Mouse (Mus musculus) splenic B cell, adult 2 months (primary cell): ENCODE results near the gene Bysl.
"Not testable (repeated sequence)": the region's sequence is repeated elsewhere in the genome, so short reads cannot be mapped to it uniquely, and the experiment has no call there.

ENCODE experiments used
- DNase-seq: peaks from one replicate; pipeline ENCODE4 v3.0.0-alpha.2; 2011; ENCODE audit warnings: low read depth, low spot score
- H3K27me3 ChIP-seq: 2 replicates; pipeline ENCODE4 v1.6.1; 2012; ENCODE audit warnings: mild to moderate bottlenecking, low read length, moderate library complexity, mixed read lengths; ENCODE audit not compliant: control insufficient read depth, poor library complexity, insufficient read depth, severe bottlenecking
- H3K36me3 ChIP-seq: 2 replicates; pipeline ENCODE4 v1.6.1; 2012; ENCODE audit warnings: mild to moderate bottlenecking, low read length, moderate library complexity, mixed read lengths; ENCODE audit not compliant: control insufficient read depth, poor library complexity, insufficient read depth, severe bottlenecking

The Bysl gene

GRCm38 (mm10) chr17:47610849-47611660 is at the start of gene Bysl, which contains the start of the genes Med20 and Gm20517:
Bysl (minus strand) TSS chr17:47611492.
Med20 (plus strand) TSS chr17:47611582.
Gm20517 (plus strand) TSS chr17:47611589.
- H3K27me3 ChIP-seq = no peaks in the 10 kb centered on the region
- peaks cover 6% of the 10 kb centered on the region for H3K36me3 ChIP-seq
- DNase-seq = peak; percentile 98

DNA sequence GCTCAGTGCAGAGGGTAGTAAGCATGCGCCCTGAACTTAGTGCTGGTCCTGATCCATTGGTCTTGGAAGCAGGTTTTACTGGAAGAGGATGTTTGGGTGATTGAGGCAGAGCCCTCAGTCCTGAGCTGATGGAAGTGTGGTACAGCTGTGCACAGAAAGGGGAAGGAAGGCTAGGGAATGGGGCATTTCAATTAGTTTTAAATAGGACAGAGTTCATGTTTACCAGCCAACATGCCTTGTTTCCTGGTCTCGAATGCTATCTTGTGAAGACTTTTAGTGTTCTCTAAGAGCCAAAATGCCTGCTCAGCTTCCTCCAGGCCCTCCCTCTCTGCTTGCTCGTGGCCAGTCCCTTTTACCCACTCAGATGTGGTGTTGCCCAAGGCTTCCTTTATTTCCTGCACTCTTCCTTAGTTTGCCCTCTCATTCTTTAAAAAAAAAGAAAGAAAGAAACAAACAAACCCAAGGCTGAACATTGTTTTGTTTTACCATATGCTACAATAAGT is 47.5 kb upstream of the Bysl start:
- DNase-seq = no peak
- H3K36me3 ChIP-seq = no peaks in the 10 kb centered on the region
- H3K27me3 ChIP-seq = no peaks in the 10 kb centered on the region

DNA sequence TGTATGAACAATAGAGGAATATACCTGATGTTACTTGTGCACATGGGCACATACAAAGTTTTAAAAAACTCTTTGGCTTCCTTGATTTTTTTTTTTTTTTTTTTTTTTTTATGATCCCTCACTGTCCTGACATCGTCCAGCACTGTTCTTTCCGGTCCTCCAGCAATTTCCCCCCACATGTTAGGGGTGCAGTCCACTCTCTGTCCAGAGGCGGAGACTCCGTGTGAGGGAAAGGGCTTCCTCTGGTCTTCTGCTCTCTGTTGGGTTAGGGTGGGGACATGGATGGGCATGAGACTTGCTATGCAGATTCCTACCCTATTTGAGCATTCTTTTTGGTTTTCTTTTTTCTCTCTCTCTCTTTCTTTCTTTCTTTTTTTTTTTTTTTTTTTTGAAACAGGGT is 46.6 kb upstream of the Bysl start:
- no peak for DNase-seq
- Histone ChIP-seq H3K27me3 (no peaks in the 10 kb centered on the region), H3K36me3 (no peaks in the 10 kb centered on the region)

- Histone ChIP-seq H3K36me3 (no peaks in the 10 kb centered on the region), H3K27me3 (no peaks in the 10 kb centered on the region)
- no peak for DNase-seq
Observed at GRCm38 (mm10) chr17:47655697-47656096, 44.4 kb upstream of the Bysl start.

- H3K27me3 ChIP-seq, H3K36me3 ChIP-seq, DNase-seq: not testable (repeated sequence)
Observed at GRCm38 (mm10) chr17:47654346-47654745, 43.1 kb upstream of the Bysl start.

GRCm38 (mm10) chr17:47651953-47652352 is 40.7 kb upstream of the Bysl start:
- DNase-seq = no peak
- H3K27me3 ChIP-seq = no peaks in the 10 kb centered on the region
- H3K36me3 ChIP-seq = no peaks in the 10 kb centered on the region

DNA sequence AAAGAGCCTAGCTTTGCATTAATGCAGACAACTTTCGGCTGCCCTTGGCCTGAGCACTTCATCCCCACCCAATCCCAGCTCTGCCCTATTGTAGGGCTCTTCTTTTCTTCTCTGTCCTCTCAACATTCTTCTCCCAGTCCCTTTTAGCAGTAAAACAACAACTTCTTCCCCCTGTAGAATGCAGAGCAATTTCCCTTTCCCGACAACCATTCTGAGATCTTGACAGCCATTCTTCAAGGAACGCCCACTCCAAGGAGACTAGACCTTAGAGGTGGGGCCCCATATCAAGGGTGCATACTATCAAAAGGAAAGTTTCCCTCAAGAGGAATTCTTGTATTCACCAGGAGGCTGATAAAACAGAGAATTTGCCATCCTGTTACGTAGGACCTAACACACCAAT is 37.7 kb upstream of the Bysl start:
- Histone ChIP-seq H3K36me3 (no peaks in the 10 kb centered on the region), H3K27me3 (no peaks in the 10 kb centered on the region)
- no peak for DNase-seq

DNA sequence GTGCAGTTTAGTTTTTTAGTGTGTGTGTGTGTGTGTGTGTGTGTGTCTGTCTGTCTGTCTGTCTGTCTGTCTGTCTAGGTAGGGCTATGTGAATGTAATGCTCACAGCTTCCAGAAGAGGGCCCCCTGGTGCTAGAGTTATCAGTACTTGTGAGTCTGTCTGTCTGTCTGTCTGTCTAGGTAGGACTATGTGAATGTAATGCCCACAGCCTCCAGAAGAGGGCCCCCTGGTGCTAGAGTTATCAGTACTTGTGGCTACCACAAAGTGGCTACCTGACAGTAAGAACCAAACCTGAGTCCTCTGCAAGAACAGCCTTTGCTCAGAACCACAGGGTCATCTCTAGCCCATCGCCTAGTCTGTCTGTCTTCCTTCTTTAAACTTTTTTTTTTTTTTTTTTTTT is 35.4 kb upstream of the Bysl start:
- peak; percentile 82 for DNase-seq
- no peaks in the 10 kb centered on the region for H3K27me3 ChIP-seq
- no peaks in the 10 kb centered on the region for H3K36me3 ChIP-seq

DNA sequence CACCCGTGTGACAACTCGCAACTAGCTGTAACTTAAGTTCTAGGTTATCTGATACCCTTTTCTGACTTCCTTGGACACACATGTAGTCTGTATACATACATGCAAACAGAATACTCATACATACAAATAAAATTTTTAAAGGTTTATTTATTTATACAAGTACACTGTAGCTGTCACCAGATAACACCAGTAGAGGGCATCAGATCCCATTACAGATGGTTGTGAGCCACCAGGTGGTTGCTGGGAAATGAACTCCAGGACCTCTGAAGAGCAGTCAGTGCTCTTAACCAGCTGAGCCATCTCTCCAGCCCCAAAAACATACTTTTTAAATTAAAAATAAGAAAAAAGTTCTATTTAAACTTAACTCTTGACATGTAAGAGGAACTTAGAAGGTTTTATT is 31.7 kb upstream of the Bysl start:
- peak; percentile 20 for DNase-seq
- no peaks in the 10 kb centered on the region for H3K27me3 ChIP-seq
- no peaks in the 10 kb centered on the region for H3K36me3 ChIP-seq

GRCm38 (mm10) chr17:47633999-47634770 is 22.9 kb upstream of the Bysl start:
- no peaks in the 10 kb centered on the region for H3K27me3 ChIP-seq
- H3K36me3 ChIP-seq = 0 out of 2 replicates have a peak, but pooled peaks cover 1% of the 10 kb centered on the region
- no peak for DNase-seq

- Histone ChIP-seq H3K27me3 (no peaks in the 10 kb centered on the region), H3K36me3 (0 out of 2 replicates have a peak, but pooled peaks cover 1% of the 10 kb centered on the region)
- DNase-seq = no peak
Observed at GRCm38 (mm10) chr17:47632181-47632840, 21.0 kb upstream of the Bysl start.

DNA sequence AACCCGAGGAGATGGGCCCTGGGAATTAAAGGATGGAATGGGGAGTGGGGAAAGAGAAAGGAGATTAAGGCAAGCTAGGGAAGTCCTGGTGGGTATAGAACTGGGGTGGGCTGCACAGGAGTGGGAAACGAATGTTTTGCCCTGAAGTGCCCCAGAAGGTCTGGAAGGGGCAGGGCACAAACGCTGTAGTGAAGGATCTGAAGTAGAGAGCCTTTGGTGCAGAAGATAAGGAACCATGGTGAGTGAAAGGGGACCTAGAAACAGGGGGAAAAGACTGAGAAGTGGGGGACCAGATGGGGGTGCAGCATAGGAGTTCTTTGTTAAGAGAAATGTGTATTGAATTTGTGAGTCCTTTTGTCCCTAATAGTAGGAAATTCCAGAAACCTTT is 19.4 kb upstream of the Bysl start, which contains the start of gene Usp49:
Usp49 (plus strand) TSS at position 13 of the 388 bp plus-strand sequence.
- Histone ChIP-seq H3K27me3 (no peaks in the 10 kb centered on the region), H3K36me3 (no peaks in the 10 kb centered on the region)
- DNase-seq = no peak

GRCm38 (mm10) chr17:47629717-47630677 is 18.7 kb upstream of the Bysl start:
- Histone ChIP-seq H3K36me3 (no peaks in the 10 kb centered on the region), H3K27me3 (no peaks in the 10 kb centered on the region)
- DNase-seq = peak; percentile 23
